Mouse (Mus musculus) lung, postnatal 25 days (tissue): ENCODE measurements at regions not wholly inside any gene's neighbourhood (a gene's known extent, or its start where the extent isn't known, plus 50 kb on each side); places are given as distances from the start of the nearest gene placed in this dataset.

Source experiments
- DNase-seq: peaks from one replicate; pipeline ENCODE4 v3.0.0; 2022; ENCODE audit warnings: low spot score

DNA sequence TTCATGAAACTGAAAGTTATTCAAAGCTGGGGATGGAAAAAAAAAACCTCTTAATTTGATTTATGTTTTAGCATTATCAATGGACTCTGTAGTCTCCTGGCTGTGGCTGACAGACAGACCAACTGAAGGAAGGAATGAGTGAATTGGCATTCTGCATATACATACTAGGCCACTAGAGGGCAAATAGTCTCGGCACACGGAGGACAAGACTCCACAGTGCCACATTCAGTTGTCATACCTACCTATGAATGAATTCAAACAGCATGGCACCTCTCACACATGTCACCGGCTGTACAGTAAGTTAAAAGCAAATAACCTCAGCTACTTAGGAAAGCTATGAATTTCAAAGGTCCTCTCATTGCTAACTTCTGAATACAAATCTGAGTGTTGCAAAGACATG lies 200.5 kb downstream of the Rab11fip2 start:
- DNase-seq, result peak; percentile 13

- no peak for DNase-seq
These were observed 182.2 kb downstream of the Rab11fip2 start for GRCm38 (mm10) chr19:59761218-59761617.

DNA sequence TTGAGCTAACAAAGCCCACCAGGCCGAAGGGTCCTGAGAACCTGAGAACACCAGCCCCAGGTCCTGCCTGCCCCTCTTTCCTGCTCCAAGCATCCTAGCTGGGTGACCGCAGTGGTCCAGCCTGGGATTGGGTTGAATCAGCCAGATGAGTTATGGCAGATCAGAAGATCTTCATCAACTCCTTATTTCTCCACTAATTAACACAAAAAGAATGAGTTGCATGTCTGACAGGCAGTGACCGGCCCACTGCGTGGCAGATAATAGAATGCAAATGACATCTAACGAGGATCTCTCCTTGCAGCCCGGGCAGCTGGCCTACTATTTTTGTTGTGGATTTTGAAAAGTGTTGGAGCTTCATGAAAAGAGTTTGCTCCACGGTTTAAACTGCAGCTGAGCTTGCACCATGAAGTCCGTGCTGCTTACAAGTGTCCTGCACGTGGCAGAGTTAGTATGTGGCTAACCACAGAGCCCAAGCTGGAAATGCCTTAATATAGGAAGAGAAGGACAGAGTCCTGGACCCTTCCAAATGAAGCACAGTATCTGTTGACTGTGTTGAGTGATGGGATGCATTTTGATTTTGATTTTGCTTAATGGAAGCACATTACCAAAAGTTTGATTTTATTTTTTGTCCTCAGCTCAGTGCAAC lies 158.9 kb downstream of the Rab11fip2 start:
- DNase-seq, result no peak

DNA sequence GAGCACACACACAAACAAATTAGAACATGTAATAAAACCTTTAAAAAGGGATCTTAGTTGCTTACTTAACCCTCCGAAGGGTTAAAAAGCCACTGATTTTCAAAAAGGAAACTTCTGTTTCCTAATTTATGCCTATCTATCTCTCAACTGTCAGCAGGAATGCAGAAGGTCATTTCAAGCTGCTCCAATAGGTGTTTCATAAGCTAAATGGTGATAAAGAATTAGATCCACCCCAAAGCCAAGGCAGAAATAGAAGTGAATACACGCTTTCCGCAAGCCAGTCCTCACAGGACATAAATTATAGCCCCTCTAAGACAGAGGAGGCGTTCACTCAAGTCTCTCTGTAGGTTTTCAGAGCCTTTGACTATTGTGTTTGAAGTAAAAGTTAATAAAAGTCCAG lies 112.2 kb downstream of the Rab11fip2 start:
- DNase-seq, result no peak

GRCm38 (mm10) chr19:59837138-59837537 lies 106.3 kb downstream of the Rab11fip2 start:
- DNase-seq, result no peak

GRCm38 (mm10) chr19:59837628-59838027 lies 105.8 kb downstream of the Rab11fip2 start:
- DNase-seq, result no peak

- peak; percentile 91 for DNase-seq
These were observed 99.2 kb downstream of the Rab11fip2 start for GRCm38 (mm10) chr19:59844270-59844669.

- DNase-seq, result no peak
These were observed 96.6 kb downstream of the Rab11fip2 start for GRCm38 (mm10) chr19:59846807-59847206.

GRCm38 (mm10) chr19:59850696-59851095 lies 92.8 kb downstream of the Rab11fip2 start:
- peak; percentile 10 for DNase-seq

GRCm38 (mm10) chr19:59852011-59852738 lies 91.3 kb downstream of the Rab11fip2 start:
- DNase-seq, result no peak
